In the genomic region with DNA sequence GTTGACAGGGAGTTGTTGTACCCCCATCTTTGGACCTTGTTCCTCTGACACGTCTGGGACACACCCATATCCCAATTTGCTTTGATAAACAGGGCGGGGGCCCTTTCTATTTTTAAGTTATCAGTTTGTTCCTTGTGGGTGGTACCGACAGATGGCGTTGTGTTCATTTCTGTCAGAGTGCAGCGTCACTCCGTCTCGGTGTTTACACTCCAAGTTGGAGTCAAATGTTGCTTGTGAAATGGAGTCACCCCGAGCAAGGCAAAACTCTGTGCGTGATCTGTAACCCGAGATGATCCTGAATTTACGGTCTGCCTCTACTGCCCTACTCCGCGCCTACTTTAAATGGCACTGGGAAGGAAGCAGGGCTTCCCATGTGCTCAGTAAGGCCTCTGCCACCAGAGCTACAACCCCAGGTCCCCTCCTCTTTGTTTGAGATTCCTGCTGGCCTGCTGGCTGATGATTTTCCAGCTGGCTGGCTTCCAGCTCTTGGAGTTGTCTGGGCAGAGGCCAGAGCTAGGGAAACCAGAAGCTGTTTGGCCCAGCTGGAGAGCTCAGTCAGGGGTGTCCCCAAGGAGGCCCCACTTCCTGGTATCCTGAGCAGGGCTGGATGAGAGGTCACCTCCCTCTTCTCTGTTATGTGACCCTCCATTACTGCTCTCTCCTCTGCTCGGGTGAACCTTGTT, we compare ENCODE assay signal across 8 mouse cellular contexts. TPM values are rescaled to one million over a fixed set of nuclear protein-coding genes. Genes with fewer than 3 reads are reported as not detected.
DNase-seq lines count a peak whose midpoint lies in the region; ATAC-seq lines count a peak whose summit lies in the region.

No protein-coding gene starts in this region.

- H3K4me1 ChIP-seq in hindbrain, embryonic 12.5 days, result peaks cover 13% of the 10 kb centered on the region

- peak; percentile 89 for ATAC-seq in hindbrain, embryonic 12.5 days (ENCODE audit: low FRiP score)
- peak; percentile 74 for ATAC-seq in megakaryocyte-erythroid progenitor cell, adult 5-6 weeks (replicated peaks; ENCODE audit: low FRiP score, low TSS enrichment, poor library complexity, severe bottlenecking)

- H3K36me3 ChIP-seq in hindbrain, embryonic 12.5 days, result no peaks in the 10 kb centered on the region

- H3K9me3 ChIP-seq in hindbrain, embryonic 12.5 days (replicated peaks), result 0 out of 2 replicates have a peak, but pooled peaks cover 3% of the 10 kb centered on the region

- H3K27me3 ChIP-seq in hindbrain, embryonic 12.5 days, result no peaks in the 10 kb centered on the region

- H3K9ac ChIP-seq in hindbrain, embryonic 12.5 days, result no peak overlapping the region

- 20% methylated on average over 14 of the region's 14 CpGs for WGBS in hindbrain, embryonic 12.5 days

- peak; percentile 34 for DNase-seq in cerebellum, adult 8-10 months
- DNase-seq in cerebellum, adult 9-11 months, result no peak
- DNase-seq in cerebellum, postnatal 10 days, result peak; percentile 81 to 83
- DNase-seq in frontal cortex, postnatal 36 days (ENCODE audit: low spot score in 2 of 2), result peak; percentile 33 to 53
- DNase-seq in layer of hippocampus, postnatal 36 days, result peak; percentile 51 to 54
- peak; percentile 79 to 85 for DNase-seq in spleen, postnatal 10 days (ENCODE audit: low spot score in 2 of 2)

- 0 out of 2 replicates have a peak overlapping the region, but pooled peaks have one; percentile 1 for H3K4me2 ChIP-seq in hindbrain, embryonic 12.5 days (replicated peaks)

- no peak overlapping the region for H3K4me3 ChIP-seq in hindbrain, embryonic 12.5 days

- peak overlapping the region; percentile 70 for H3K27ac ChIP-seq in hindbrain, embryonic 12.5 days

RNA-seq across cellular contexts. Expression of gene Pxt1, which starts 13.1 kb away (rescaled TPM):
- not detected in 2 replicates for polyA plus RNA-seq in hindbrain, embryonic 12.5 days (2016; fragmentation: Nextera tagmentation; extraction: Ambion mirVana)
- not detected for total RNA-seq in layer of hippocampus, postnatal 36 days (2021)
- not detected in 2 replicates for total RNA-seq in megakaryocyte-erythroid progenitor cell, adult 5-6 weeks (2014; fragmentation: Nextera tagmentation)
- total RNA-seq in megakaryocyte-erythroid progenitor cell, adult 5-6 weeks (2017), result not detected in 2 replicates

RNA-seq across cellular contexts. Expression of gene 4930539E08Rik, which starts 15.4 kb away (rescaled TPM):
- 0.10 and 0.13 TPM in 2 replicates for polyA plus RNA-seq in hindbrain, embryonic 12.5 days (2016; fragmentation: Nextera tagmentation; extraction: Ambion mirVana)
- 1 to 10 TPM; 3.2 to 4.6 TPM for total RNA-seq in layer of hippocampus, postnatal 36 days (2021)
- 0.20 and 0.33 TPM in 2 replicates for total RNA-seq in megakaryocyte-erythroid progenitor cell, adult 5-6 weeks (2014; fragmentation: Nextera tagmentation)
- 0.23 and 0.66 TPM in 2 replicates for total RNA-seq in megakaryocyte-erythroid progenitor cell, adult 5-6 weeks (2017)

RNA-seq across cellular contexts. Expression of gene Kctd20, which starts 21.2 kb away (rescaled TPM):
- 120 and 122 TPM in 2 replicates for polyA plus RNA-seq in hindbrain, embryonic 12.5 days (2016; fragmentation: Nextera tagmentation; extraction: Ambion mirVana)
- total RNA-seq in layer of hippocampus, postnatal 36 days (2021), result 10 to 100 TPM; 64.5 to 74.5 TPM
- total RNA-seq in megakaryocyte-erythroid progenitor cell, adult 5-6 weeks (2014; fragmentation: Nextera tagmentation), result 23.5 and 33.8 TPM in 2 replicates
- total RNA-seq in megakaryocyte-erythroid progenitor cell, adult 5-6 weeks (2017), result 31.4 and 39.9 TPM in 2 replicates
